Mouse (Mus musculus) hindbrain, embryonic 10.5 days (tissue): Measurements from ENCODE around the gene Gm21900. TPM values are rescaled to one million over a fixed set of nuclear protein-coding genes. Genes with fewer than 3 reads are reported as not detected.
"Not testable (repeated sequence)": the region's sequence is repeated elsewhere in the genome, so short reads cannot be mapped to it uniquely, and the experiment has no call there.

Source experiments
- DNase-seq: peaks from one replicate; pipeline ENCODE4 v3.0.0-alpha.2; 2017; ENCODE audit warnings: low spot score
- H3K27ac ChIP-seq: fragments of 300-500 bp; sonication (generic); 2 replicates; pipeline ENCODE4 v1.5.1; 2016; ENCODE audit warnings: mild to moderate bottlenecking, moderate library complexity
- H3K27me3 ChIP-seq: fragments of 300-500 bp; sonication (generic); 2 replicates; pipeline ENCODE4 v1.6.1; 2016; ENCODE audit warnings: mild to moderate bottlenecking; ENCODE audit not compliant: poor library complexity, insufficient read depth, severe bottlenecking
- H3K36me3 ChIP-seq: fragments of 300-500 bp; sonication (generic); 2 replicates; pipeline ENCODE4 v1.6.1; 2016; ENCODE audit warnings: mild to moderate bottlenecking, moderate library complexity
- H3K4me1 ChIP-seq: fragments of 300-500 bp; sonication (generic); replicated peaks from 2 replicates; pipeline ENCODE4 v1.6.1; 2016; ENCODE audit warnings: mild to moderate bottlenecking
- H3K4me3 ChIP-seq: fragments of 300-500 bp; sonication (generic); 2 replicates; pipeline ENCODE4 v1.5.1; 2016; ENCODE audit warnings: mild to moderate bottlenecking, moderate library complexity
- H3K9me3 ChIP-seq: fragments of 300-500 bp; sonication (generic); 2 replicates; pipeline ENCODE4 v1.6.1; 2016; ENCODE audit warnings: mild to moderate bottlenecking, moderate library complexity
- WGBS: fragments of 180-500 bp; shearing (Covaris S2); methylation state at CpG from one replicate; pipeline ENCODE4 v1.1.7; 2016; 5-methylcytosine and 5-hydroxymethylcytosine counted together
- polyA plus RNA-seq: library from polyadenylated mRNA; unstranded; fragments of >200 nt; fragmentation: Nextera tagmentation; extraction: Ambion mirVana; gene quantifications from 2 replicates; pipeline ENCODE4 v1.2.1, GENCODE M21; 2016

The Gm21900 gene
- polyA plus RNA-seq, result not detected in 2 replicates

GRCm38 (mm10) chrY:10616061-10616460, at the start of gene Gm21900:
Gene Gm21900 (plus strand): TSS chrY:10616361.
- H3K27me3 ChIP-seq, H3K36me3 ChIP-seq, H3K4me1 ChIP-seq, H3K4me3 ChIP-seq, DNase-seq, H3K27ac ChIP-seq, H3K9me3 ChIP-seq: not testable (repeated sequence)
- WGBS, result 86% methylated on average over 4 of the region's 4 CpGs

DNA sequence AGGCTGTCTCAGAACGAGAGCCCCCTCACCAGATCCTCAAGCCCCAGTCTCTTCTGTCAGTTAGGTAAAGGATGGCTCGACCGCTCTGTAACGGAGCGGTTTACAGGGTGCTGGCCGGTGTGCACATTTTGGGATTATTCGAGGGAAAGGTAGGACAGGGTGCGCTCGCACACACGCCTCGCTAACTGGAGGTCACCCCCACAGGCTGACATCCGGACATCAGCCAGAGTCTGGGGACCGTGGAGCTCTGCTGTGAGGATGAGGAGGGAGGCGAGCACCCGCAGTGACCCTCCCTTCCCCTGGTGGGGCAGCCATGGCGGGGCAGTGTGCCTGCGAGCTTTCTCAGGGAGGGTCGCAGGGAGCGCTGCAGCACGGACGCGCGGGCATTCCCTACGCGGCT, 27.4 kb downstream of the Gm21900 start:
- H3K4me3 ChIP-seq, H3K27me3 ChIP-seq, H3K27ac ChIP-seq, H3K4me1 ChIP-seq, DNase-seq, H3K9me3 ChIP-seq, H3K36me3 ChIP-seq: not testable (repeated sequence)
- 51% methylated on average over 23 of the region's 25 CpGs for WGBS

Other genes with a start within 250 kb of the Gm21900 start
- not detected in 2 replicates for gene Gm28510, start 203.6 kb upstream of the Gm21900 start, polyA plus RNA-seq
- gene Gm20737, start 80.3 kb upstream of the Gm21900 start, polyA plus RNA-seq, result not detected in 2 replicates
- gene Gm21775, start 62.9 kb upstream of the Gm21900 start, polyA plus RNA-seq, result not detected in 2 replicates
- not detected in 2 replicates for gene Gm20777, start 136.1 kb downstream of the Gm21900 start, polyA plus RNA-seq